In the genomic region with DNA sequence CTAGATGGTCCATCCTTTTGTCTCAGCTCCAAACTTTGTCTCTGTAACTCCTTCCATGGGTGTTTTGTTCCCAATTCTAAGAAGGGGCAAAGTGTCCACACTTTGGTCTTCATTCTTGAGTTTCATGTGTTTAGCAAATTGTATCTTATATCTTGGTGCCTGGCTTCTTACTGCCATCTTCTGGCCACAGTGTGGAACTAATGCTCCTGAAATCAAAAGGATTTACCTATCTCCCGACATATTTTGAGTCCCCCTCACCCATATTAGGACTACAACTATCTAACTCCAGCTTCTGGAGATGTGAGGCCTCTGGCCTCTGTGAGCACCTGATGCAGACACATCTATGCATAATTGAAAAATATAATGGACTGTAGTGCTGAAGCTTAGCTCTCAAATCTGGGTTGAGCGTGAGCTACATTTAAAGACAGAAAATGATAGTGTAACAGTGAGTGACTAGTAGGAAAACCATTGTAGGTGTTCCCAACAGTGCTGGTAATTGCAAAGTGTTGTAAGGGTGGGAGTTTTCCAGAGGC, we compare ENCODE assay signal across 8 mouse cellular contexts. TPM values are rescaled to one million over a fixed set of nuclear protein-coding genes. Genes with fewer than 3 reads are reported as not detected.
DNase-seq lines count a peak whose midpoint lies in the region; ATAC-seq and TF ChIP-seq lines count a peak whose summit lies in the region.
"Had no signal": no experiment of that assay in that cellular context is flagged by ENCODE, and none has a peak within 500 bp of the region (broad histone marks: within the 10 kb centered on the region; RNA-seq: fewer than 3 reads in every experiment).

No protein-coding gene starts in this region.

- H3K4me1 ChIP-seq in forebrain, postnatal 0 days (ENCODE audit: insufficient read depth), result no peaks in the 10 kb centered on the region
- no peaks in the 10 kb centered on the region for H3K4me1 ChIP-seq in midbrain, embryonic 13.5 days (replicated peaks)

- no peak overlapping the region for H3K27ac ChIP-seq in forebrain, postnatal 0 days (ENCODE audit: low read depth, low read length)
- H3K27ac ChIP-seq in midbrain, embryonic 13.5 days, result no peak overlapping the region
- H3K27ac ChIP-seq: limb, embryonic 12.5 days had no signal

- ATAC-seq in forebrain, postnatal 0 days, result peak; percentile 61
- ATAC-seq in midbrain, embryonic 13.5 days, result peak; percentile 31
- no peak for ATAC-seq in erythroblast, adult 5-6 weeks (replicated peaks; ENCODE audit: low FRiP score, poor library complexity, severe bottlenecking)

- no peaks in the 10 kb centered on the region for H3K27me3 ChIP-seq in forebrain, postnatal 0 days (ENCODE audit: insufficient read depth, low read length)
- H3K27me3 ChIP-seq in midbrain, embryonic 13.5 days, result no peaks in the 10 kb centered on the region
- H3K27me3 ChIP-seq: limb, embryonic 12.5 days had no signal

- H3K4me3 ChIP-seq in forebrain, postnatal 0 days (ENCODE audit: low read depth, low read length), result no peak overlapping the region
- no peak overlapping the region for H3K4me3 ChIP-seq in midbrain, embryonic 13.5 days (replicated peaks)
- H3K4me3 ChIP-seq: limb, embryonic 12.5 days had no signal

- peaks cover 23% of the 10 kb centered on the region for H3K36me3 ChIP-seq in forebrain, postnatal 0 days (ENCODE audit: insufficient read depth)
- peaks cover 24% of the 10 kb centered on the region for H3K36me3 ChIP-seq in midbrain, embryonic 13.5 days

- peak; percentile 48 for DNase-seq in kidney, adult 9 months
- DNase-seq in kidney, adult 8-10 months, result no peak
- peak; percentile 33 to 58 for DNase-seq in CD8-positive naive resting alpha-beta T cell, adult 2 months (ENCODE audit: low read depth in 2 of 2, low spot score in 2 of 2)
- peak; percentile 71 for DNase-seq in NIH3T3 (ENCODE audit: low read depth)
- DNase-seq in forebrain, postnatal 0 days, result peak; percentile 64

- H3K9ac ChIP-seq in forebrain, postnatal 0 days, result no peak overlapping the region
- H3K9ac ChIP-seq in midbrain, embryonic 13.5 days (replicated peaks), result no peak overlapping the region
- H3K9ac ChIP-seq: limb, embryonic 12.5 days had no signal

- peak; percentile 76 for TF ChIP-seq CTCF in forebrain, postnatal 0 days (IDR thresholded peaks at IDR 0.05; ENCODE audit: low read depth)

- no peak overlapping the region for H3K4me2 ChIP-seq in forebrain, postnatal 0 days (ENCODE audit: low read depth)
- no peak overlapping the region for H3K4me2 ChIP-seq in midbrain, embryonic 13.5 days (replicated peaks)
- H3K4me2 ChIP-seq: limb, embryonic 12.5 days had no signal

- H3K9me3 ChIP-seq in forebrain, postnatal 0 days (ENCODE audit: low read length), result no peaks in the 10 kb centered on the region
- H3K9me3 ChIP-seq in midbrain, embryonic 13.5 days, result no peaks in the 10 kb centered on the region
- H3K9me3 ChIP-seq: limb, embryonic 12.5 days had no signal

- WGBS in forebrain, postnatal 0 days, result 42% methylated on average over 2 of the region's 2 CpGs
- 43% methylated on average over 2 of the region's 2 CpGs for WGBS in midbrain, embryonic 13.5 days

RNA-seq across cellular contexts. Expression of gene Plxnb1, which starts 27.4 kb away (rescaled TPM):
- total RNA-seq in forebrain, postnatal 0 days (2014; rRNA removed), result 56.3 and 78.2 TPM in 2 replicates
- polyA plus RNA-seq in forebrain, postnatal 0 days (2015; fragmentation: Nextera tagmentation; extraction: Ambion mirVana), result 7.3 and 10.2 TPM in 2 replicates
- polyA plus RNA-seq in midbrain, embryonic 13.5 days (2015; fragmentation: Nextera tagmentation; extraction: Ambion mirVana), result 28.2 and 33.3 TPM in 2 replicates
- total RNA-seq in erythroblast, adult 5-6 weeks (2015; ENCODE audit: low replicate concordance), result not detected in 2 replicates
- total RNA-seq in erythroblast, adult 5-6 weeks (2017; ENCODE audit: low replicate concordance), result not detected in 2 replicates

RNA-seq across cellular contexts. Expression of gene Fbxw21, which starts 39.2 kb away (rescaled TPM):
- total RNA-seq in forebrain, postnatal 0 days (2014; rRNA removed), result not detected in 2 replicates
- not detected in 2 replicates for polyA plus RNA-seq in forebrain, postnatal 0 days (2015; fragmentation: Nextera tagmentation; extraction: Ambion mirVana)
- not detected in 2 replicates for polyA plus RNA-seq in midbrain, embryonic 13.5 days (2015; fragmentation: Nextera tagmentation; extraction: Ambion mirVana)
- not detected in 2 replicates for total RNA-seq in erythroblast, adult 5-6 weeks (2015; ENCODE audit: low replicate concordance)
- 0.28 TPM in 1 of 2 replicates, not detected in the other for total RNA-seq in erythroblast, adult 5-6 weeks (2017; ENCODE audit: low replicate concordance)
- polyA plus RNA-seq: limb, embryonic 12.5 days had no signal

RNA-seq across cellular contexts. Expression of gene Tma7, which starts 40.2 kb away (rescaled TPM):
- 177 and 216 TPM in 2 replicates for total RNA-seq in forebrain, postnatal 0 days (2014; rRNA removed)
- 695 and 816 TPM in 2 replicates for polyA plus RNA-seq in forebrain, postnatal 0 days (2015; fragmentation: Nextera tagmentation; extraction: Ambion mirVana)
- polyA plus RNA-seq in midbrain, embryonic 13.5 days (2015; fragmentation: Nextera tagmentation; extraction: Ambion mirVana), result 724 and 757 TPM in 2 replicates
- total RNA-seq in erythroblast, adult 5-6 weeks (2015; ENCODE audit: low replicate concordance), result 104 and 108 TPM in 2 replicates
- total RNA-seq in erythroblast, adult 5-6 weeks (2017; ENCODE audit: low replicate concordance), result 44.6 and 57.0 TPM in 2 replicates

RNA-seq across cellular contexts. Expression of gene Ccdc51, which starts 40.3 kb away (rescaled TPM):
- 12.2 and 12.9 TPM in 2 replicates for total RNA-seq in forebrain, postnatal 0 days (2014; rRNA removed)
- 6.4 and 7.2 TPM in 2 replicates for polyA plus RNA-seq in forebrain, postnatal 0 days (2015; fragmentation: Nextera tagmentation; extraction: Ambion mirVana)
- polyA plus RNA-seq in midbrain, embryonic 13.5 days (2015; fragmentation: Nextera tagmentation; extraction: Ambion mirVana), result 12.8 and 14.6 TPM in 2 replicates
- total RNA-seq in erythroblast, adult 5-6 weeks (2015; ENCODE audit: low replicate concordance), result 2.5 TPM in 1 of 2 replicates, not detected in the other
- total RNA-seq in erythroblast, adult 5-6 weeks (2017; ENCODE audit: low replicate concordance), result 3.7 and 4.3 TPM in 2 replicates

RNA-seq across cellular contexts. Expression of gene Atrip, which starts 48.7 kb away (rescaled TPM):
- total RNA-seq in forebrain, postnatal 0 days (2014; rRNA removed), result 45.2 and 46.1 TPM in 2 replicates
- polyA plus RNA-seq in forebrain, postnatal 0 days (2015; fragmentation: Nextera tagmentation; extraction: Ambion mirVana), result 34.6 and 34.8 TPM in 2 replicates
- 31.0 and 31.7 TPM in 2 replicates for polyA plus RNA-seq in midbrain, embryonic 13.5 days (2015; fragmentation: Nextera tagmentation; extraction: Ambion mirVana)
- total RNA-seq in erythroblast, adult 5-6 weeks (2015; ENCODE audit: low replicate concordance), result 4.2 TPM in 1 of 2 replicates, not detected in the other
- total RNA-seq in erythroblast, adult 5-6 weeks (2017; ENCODE audit: low replicate concordance), result 4.8 and 10.6 TPM in 2 replicates

Comparison
In these comparisons a context has a peak if more than half of its experiments do, and no peak if none do; other contexts are left out.
1. DNase-seq: peak in kidney, adult 9 months (single experiment), CD8-positive naive resting alpha-beta T cell, adult 2 months (2 of 2), NIH3T3 (single experiment) and forebrain, postnatal 0 days (single experiment); none in kidney, adult 8-10 months (0 of 2).
2. RNA of gene Plxnb1, which starts 27.4 kb away (total RNA-seq): 56.3 to 78.2 TPM in forebrain, postnatal 0 days; not detected in erythroblast, adult 5-6 weeks; every median in the first group is over 10 times any median in the second.